Mouse (Mus musculus) midbrain, embryonic 13.5 days (tissue): ENCODE results near the gene Kifap3. TPM values are rescaled to one million over a fixed set of nuclear protein-coding genes. Genes with fewer than 3 reads are reported as not detected.

ENCODE experiments used
- ATAC-seq: fragments of 200-750 bp; cut with Nextera tagmentation; 2 replicates; pipeline ENCODE4 v1.8.0; 2017; ENCODE audit warnings: mild to moderate bottlenecking, moderate TSS enrichment, moderate library complexity
- H3K27ac ChIP-seq: fragments of 300-500 bp; sonication (generic); 2 replicates; pipeline ENCODE4 v1.5.1; 2015; ENCODE audit warnings: inconsistent platforms, mild to moderate bottlenecking, moderate library complexity
- H3K27me3 ChIP-seq: fragments of 300-500 bp; sonication (generic); 2 replicates; pipeline ENCODE4 v1.6.1; 2015; ENCODE audit warnings: mild to moderate bottlenecking, inconsistent platforms
- H3K36me3 ChIP-seq: fragments of 300-500 bp; sonication (generic); 2 replicates; pipeline ENCODE4 v1.6.1; 2015; ENCODE audit warnings: mild to moderate bottlenecking, inconsistent platforms
- H3K4me1 ChIP-seq: fragments of 300-500 bp; sonication (generic); replicated peaks from 2 replicates; pipeline ENCODE4 v1.6.1; 2015; ENCODE audit warnings: inconsistent platforms
- H3K4me2 ChIP-seq: fragments of 300-500 bp; sonication (generic); replicated peaks from 2 replicates; pipeline ENCODE4 v1.6.1; 2015; ENCODE audit warnings: moderate library complexity, mild to moderate bottlenecking, inconsistent platforms
- H3K4me3 ChIP-seq: fragments of 300-500 bp; sonication (generic); replicated peaks from 2 replicates; pipeline ENCODE4 v1.5.1; 2015; ENCODE audit warnings: mild to moderate bottlenecking, inconsistent platforms
- H3K9ac ChIP-seq: fragments of 300-500 bp; sonication (generic); replicated peaks from 2 replicates; pipeline ENCODE4 v1.6.1; 2015; ENCODE audit warnings: mild to moderate bottlenecking, inconsistent platforms
- H3K9me3 ChIP-seq: fragments of 300-500 bp; sonication (generic); 2 replicates; pipeline ENCODE4 v1.6.1; 2016; ENCODE audit warnings: mild to moderate bottlenecking, inconsistent platforms
- WGBS: fragments of 180-500 bp; shearing (Covaris S2); methylation state at CpG from one replicate; pipeline ENCODE4 v1.1.7; 2015; 5-methylcytosine and 5-hydroxymethylcytosine counted together
- polyA plus RNA-seq: library from polyadenylated mRNA; unstranded; fragments of >200 nt; fragmentation: Nextera tagmentation; extraction: Ambion mirVana; gene quantifications from 2 replicates; pipeline ENCODE4 v1.2.1, GENCODE M21; 2015

The Kifap3 gene
- polyA plus RNA-seq, 1 experiment from 2014 or later = 89.8 TPM

DNA sequence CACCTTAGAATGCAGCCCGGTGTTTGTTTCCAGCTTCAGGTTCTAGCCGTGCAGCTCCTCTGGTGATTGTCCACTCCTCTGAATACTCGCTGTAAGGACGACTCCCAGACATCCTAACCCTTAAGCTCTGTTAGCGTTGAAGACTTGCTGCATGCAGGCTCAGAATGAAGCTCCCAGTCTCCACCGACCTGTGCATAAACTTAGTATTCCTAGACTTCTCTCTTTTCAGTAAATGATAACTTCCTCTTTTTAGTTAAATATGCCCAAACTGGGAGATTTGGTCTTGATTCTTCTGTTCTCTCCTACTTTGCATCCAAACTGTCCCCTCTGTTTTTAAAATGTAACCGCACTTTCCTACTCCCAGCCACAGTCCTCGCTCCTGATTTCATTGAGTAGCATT, 61.2 kb downstream of the Kifap3 start:
- H3K27ac ChIP-seq = no peak overlapping the region
- H3K9me3 ChIP-seq = no peaks in the 10 kb centered on the region
- no peak for ATAC-seq
- H3K4me2 ChIP-seq = no peak overlapping the region
- H3K4me1 ChIP-seq = no peaks in the 10 kb centered on the region
- H3K4me3 ChIP-seq = no peak overlapping the region
- H3K9ac ChIP-seq = no peak overlapping the region
- 92% methylated on average over 8 of the region's 8 CpGs for WGBS
- H3K36me3 ChIP-seq = peaks cover 13% of the 10 kb centered on the region
- H3K27me3 ChIP-seq = no peaks in the 10 kb centered on the region

DNA sequence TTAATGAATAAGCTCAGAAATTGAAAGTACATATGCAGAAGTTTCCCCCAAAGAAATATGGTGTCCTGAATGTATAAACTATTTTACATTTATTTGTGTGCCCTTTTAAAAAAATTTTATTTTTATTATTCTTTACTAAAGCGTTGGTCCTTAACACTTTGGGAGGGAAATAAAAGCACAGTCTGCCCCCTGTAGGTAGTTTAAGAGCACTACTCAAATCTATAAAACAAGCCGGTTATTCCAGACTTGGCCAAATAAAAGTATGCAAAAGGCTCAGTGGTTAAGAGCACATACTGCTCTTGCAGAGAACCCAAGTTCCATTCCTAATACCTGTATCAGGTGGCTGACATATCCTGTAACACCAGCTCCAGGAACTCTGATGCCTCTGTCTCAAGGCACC, 62.9 kb downstream of the Kifap3 start:
- ATAC-seq = no peak
- no peaks in the 10 kb centered on the region for H3K4me1 ChIP-seq
- peaks cover 13% of the 10 kb centered on the region for H3K36me3 ChIP-seq
- WGBS = 64% methylated on average over 2 of the region's 2 CpGs
- H3K27me3 ChIP-seq = no peaks in the 10 kb centered on the region
- H3K4me3 ChIP-seq = no peak overlapping the region
- H3K9me3 ChIP-seq = no peaks in the 10 kb centered on the region
- H3K4me2 ChIP-seq = no peak overlapping the region
- H3K27ac ChIP-seq = no peak overlapping the region
- no peak overlapping the region for H3K9ac ChIP-seq

DNA sequence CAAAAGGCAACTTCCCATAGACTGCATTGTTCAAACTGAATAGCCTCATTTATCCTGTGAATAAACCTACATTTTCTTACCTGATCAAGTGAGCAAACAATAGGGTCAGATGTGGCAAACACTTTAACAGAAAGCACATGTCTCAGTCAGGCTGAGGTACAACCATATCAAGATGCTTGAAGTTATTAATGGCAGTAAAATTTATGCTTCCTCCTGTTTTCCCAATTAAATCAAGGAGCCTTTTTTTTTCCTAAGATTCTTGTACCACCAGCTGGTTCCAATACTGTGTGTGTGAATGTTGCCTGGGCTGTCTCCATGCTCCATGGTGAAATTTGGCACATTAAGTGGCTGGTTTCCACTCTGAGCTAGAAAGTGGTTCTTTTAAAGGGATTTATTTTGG, 64.5 kb downstream of the Kifap3 start:
- ATAC-seq = no peak
- H3K36me3 ChIP-seq = peaks cover 18% of the 10 kb centered on the region
- no peaks in the 10 kb centered on the region for H3K9me3 ChIP-seq
- H3K4me3 ChIP-seq = no peak overlapping the region
- no peaks in the 10 kb centered on the region for H3K27me3 ChIP-seq
- H3K9ac ChIP-seq = no peak overlapping the region
- H3K4me2 ChIP-seq = no peak overlapping the region
- no peak overlapping the region for H3K27ac ChIP-seq
- no peaks in the 10 kb centered on the region for H3K4me1 ChIP-seq

DNA sequence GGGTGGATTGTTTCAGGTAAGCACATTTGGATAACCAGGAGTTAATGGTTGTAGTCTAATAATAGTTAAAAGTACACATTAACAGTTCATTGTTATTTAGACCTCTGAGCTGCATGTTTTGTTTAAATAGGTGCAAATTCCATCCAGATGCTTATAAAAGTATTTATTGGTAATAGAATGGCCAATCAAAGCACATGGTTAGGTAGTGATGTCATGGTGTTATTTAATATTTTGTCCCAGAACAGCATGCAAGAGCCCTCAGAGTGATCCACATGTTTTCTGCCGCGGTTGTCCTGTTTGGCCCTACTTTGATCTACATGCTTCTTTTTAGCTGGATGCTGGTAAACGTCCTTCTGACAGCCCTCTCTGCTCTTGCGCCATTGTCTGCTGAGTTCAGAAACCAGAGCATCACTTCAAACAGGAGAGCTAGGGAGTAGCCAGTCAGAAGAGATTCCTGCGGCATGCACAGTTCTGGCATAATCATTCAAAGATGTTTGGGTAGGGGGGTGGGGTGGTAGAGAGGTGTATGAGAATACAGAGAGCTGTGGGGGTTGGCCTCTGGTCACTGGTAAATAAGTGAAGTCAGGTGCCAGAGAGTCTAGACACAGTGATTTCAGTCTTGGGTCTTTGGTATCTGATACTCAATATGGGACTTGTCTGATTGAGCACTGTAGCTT, 73.6 kb downstream of the Kifap3 start:
- H3K9me3 ChIP-seq = no peaks in the 10 kb centered on the region
- WGBS = 70% methylated on average over 5 of the region's 5 CpGs
- no peak overlapping the region for H3K4me3 ChIP-seq
- peaks cover 25% of the 10 kb centered on the region for H3K36me3 ChIP-seq
- no peaks in the 10 kb centered on the region for H3K4me1 ChIP-seq
- no peak overlapping the region for H3K4me2 ChIP-seq
- H3K27ac ChIP-seq = no peak overlapping the region
- H3K9ac ChIP-seq = no peak overlapping the region
- H3K27me3 ChIP-seq = no peaks in the 10 kb centered on the region
- ATAC-seq = no peak

DNA sequence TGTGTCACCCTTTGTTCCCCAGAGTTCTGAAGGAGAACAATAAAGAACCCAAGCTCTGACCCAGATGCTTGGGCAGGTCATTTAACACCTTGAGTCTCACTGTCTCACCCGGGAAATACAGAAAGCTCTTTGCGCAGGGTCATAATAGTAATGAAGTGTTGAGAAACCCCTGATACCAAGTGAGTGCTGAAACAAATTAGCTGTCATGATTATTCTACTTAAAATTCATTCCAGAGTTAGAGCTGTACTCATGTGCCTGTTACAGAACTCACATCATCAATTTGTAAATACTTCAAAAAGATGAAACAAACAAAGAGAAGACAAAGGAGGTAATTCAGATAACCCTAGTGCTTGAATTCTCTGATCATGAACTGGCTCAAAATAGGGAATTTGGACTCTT, 79.0 kb downstream of the Kifap3 start:
- Histone ChIP-seq H3K27ac (no peak overlapping the region), H3K4me2 (no peak overlapping the region), H3K27me3 (no peaks in the 10 kb centered on the region), H3K4me1 (no peaks in the 10 kb centered on the region), H3K9ac (no peak overlapping the region), H3K4me3 (no peak overlapping the region), H3K9me3 (no peaks in the 10 kb centered on the region), H3K36me3 (peaks cover 42% of the 10 kb centered on the region)
- ATAC-seq = no peak
- WGBS = 93% methylated on average over 2 of the region's 2 CpGs

DNA sequence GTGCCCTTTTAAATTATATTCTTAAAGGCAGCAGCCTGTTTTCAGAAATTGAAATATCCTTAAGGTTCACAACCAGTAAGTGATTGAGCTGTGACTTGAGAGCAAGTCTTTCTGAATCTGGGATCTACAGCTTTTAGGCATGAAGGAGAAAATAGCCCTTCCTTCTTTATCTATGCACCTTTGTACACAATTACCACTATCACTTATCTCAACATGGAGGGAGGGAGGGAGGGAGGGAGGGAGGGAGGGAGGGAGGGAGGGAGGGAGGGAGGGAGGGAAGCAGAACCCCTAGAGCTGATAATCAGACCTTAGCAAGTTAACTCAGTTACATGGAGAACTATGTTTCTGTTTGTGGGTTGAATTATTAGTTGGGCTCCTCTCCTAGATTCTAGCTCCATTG, 82.2 kb downstream of the Kifap3 start:
- ATAC-seq = no peak
- H3K27me3 ChIP-seq = no peaks in the 10 kb centered on the region
- H3K27ac ChIP-seq = no peak overlapping the region
- H3K4me2 ChIP-seq = no peak overlapping the region
- H3K9ac ChIP-seq = no peak overlapping the region
- H3K9me3 ChIP-seq = no peaks in the 10 kb centered on the region
- peaks cover 53% of the 10 kb centered on the region for H3K36me3 ChIP-seq
- H3K4me3 ChIP-seq = no peak overlapping the region
- no peaks in the 10 kb centered on the region for H3K4me1 ChIP-seq

DNA sequence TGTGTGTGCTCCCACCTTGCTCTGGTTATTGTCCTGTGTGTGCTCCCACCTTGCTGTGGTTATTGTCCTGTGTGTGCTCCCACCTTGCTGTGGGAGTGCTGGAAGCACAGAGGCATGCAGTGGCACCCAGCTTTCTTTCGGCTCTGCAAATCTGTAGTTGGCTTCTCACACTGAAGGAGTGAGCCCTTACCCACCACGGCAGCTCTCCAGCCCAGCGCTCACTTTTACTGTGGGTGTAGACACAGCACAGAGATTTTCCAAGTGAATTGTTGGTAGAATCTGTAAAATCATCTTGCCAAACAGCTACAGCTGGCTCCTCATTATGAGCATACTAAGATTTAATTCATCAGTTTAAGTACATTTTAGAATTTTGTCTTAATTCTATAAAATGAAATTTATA, 93.8 kb downstream of the Kifap3 start:
- Histone ChIP-seq H3K27ac (no peak overlapping the region), H3K4me1 (no peaks in the 10 kb centered on the region), H3K9ac (no peak overlapping the region), H3K4me2 (no peak overlapping the region), H3K27me3 (no peaks in the 10 kb centered on the region), H3K36me3 (peaks cover 10% of the 10 kb centered on the region; the same call in 1 of the 2 replicates), H3K9me3 (no peaks in the 10 kb centered on the region), H3K4me3 (no peak overlapping the region)
- ATAC-seq = no peak
- 88% methylated on average over 3 of the region's 3 CpGs for WGBS

DNA sequence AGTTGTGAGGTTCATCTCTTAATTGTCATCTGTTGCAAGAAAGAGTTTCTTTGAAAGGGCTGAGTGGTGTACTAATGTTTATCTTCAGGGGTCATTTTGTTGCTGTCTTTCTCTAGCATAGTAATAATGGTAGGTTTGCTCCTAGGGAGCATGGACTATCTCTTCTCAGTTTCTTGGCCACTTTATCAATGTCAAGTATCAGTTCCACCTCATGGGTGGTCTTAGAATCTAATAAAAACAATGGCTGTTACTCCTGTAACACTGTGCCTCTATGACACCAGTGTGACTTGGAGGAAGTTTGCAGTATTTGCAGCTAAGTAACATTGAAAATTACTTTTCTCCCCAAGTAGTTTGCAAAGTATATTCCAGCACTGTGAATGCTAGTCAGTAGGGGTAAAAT, 110.2 kb downstream of the Kifap3 start:
- Histone ChIP-seq H3K27ac (no peak overlapping the region), H3K9ac (no peak overlapping the region), H3K27me3 (no peaks in the 10 kb centered on the region), H3K4me3 (no peak overlapping the region), H3K36me3 (peaks cover 12% of the 10 kb centered on the region; the same call in 1 of the 2 replicates), H3K9me3 (no peaks in the 10 kb centered on the region), H3K4me1 (no peaks in the 10 kb centered on the region), H3K4me2 (no peak overlapping the region)
- ATAC-seq = no peak

DNA sequence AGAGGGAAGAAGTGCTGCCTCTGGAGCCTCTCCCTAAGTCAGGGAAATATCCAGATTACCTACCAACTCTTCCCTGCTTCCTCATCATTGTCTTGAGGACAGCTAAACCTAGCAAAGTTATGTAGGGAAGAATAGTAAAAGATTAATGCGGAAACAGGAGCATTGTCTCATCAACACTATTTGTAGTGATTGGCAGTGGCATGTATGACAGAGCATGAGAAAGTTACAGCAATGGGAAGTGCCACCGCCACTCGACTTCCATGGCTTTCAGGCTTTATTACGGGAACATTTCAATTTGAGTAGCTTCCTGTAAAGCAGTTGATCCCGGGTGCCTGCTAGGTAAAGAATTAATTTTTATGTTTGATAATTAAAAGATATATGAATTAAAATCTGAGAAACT, 113.9 kb downstream of the Kifap3 start:
- Histone ChIP-seq H3K27ac (no peak overlapping the region), H3K4me3 (no peak overlapping the region), H3K9me3 (no peaks in the 10 kb centered on the region), H3K9ac (no peak overlapping the region), H3K36me3 (peaks cover 5% of the 10 kb centered on the region; the same call in 1 of the 2 replicates), H3K27me3 (no peaks in the 10 kb centered on the region), H3K4me1 (no peaks in the 10 kb centered on the region), H3K4me2 (no peak overlapping the region)
- WGBS = 75% methylated on average over 5 of the region's 5 CpGs
- ATAC-seq = no peak

DNA sequence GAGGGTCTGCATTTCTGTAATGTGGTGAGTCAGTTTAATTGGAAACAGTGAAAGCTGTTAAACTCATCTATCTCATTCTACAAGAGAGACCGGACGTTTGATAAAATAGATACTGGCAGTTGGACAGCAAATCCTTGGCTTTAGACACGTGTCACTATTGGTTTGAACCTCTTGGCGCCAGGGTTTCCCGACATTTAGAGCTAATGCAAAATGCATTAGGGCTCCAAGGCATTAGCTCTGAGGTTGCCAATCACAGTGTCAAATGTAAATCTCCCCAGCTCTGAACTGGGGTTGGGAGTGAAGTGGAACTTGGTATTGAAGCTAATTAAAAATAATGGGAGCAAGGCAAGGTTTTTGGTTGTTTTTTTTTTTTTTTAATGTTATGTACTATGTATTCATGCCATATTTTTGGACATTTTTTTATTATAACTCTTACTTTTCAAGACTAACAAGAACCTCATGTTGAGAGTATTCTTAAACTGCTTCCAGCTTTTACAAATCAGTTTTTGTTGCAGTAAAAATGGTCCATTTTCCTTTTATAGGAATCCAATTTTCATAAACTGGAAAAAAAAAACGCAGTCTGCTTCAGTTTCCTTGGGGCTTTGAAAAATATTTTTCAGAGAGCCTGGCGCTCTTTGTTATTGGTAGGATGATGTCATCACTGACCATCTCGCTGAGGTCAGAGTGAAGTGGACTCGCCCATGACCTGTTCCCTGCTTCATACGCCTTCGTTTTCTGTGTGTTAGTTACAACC, 114.6 kb downstream of the Kifap3 start:
- Histone ChIP-seq H3K4me1 (no peaks in the 10 kb centered on the region), H3K36me3 (peaks cover 5% of the 10 kb centered on the region; the same call in 1 of the 2 replicates), H3K4me3 (no peak overlapping the region), H3K27me3 (no peaks in the 10 kb centered on the region), H3K4me2 (no peak overlapping the region), H3K27ac (no peak overlapping the region), H3K9ac (no peak overlapping the region), H3K9me3 (no peaks in the 10 kb centered on the region)
- no peak for ATAC-seq
- WGBS = 67% methylated on average over 11 of the region's 11 CpGs

DNA sequence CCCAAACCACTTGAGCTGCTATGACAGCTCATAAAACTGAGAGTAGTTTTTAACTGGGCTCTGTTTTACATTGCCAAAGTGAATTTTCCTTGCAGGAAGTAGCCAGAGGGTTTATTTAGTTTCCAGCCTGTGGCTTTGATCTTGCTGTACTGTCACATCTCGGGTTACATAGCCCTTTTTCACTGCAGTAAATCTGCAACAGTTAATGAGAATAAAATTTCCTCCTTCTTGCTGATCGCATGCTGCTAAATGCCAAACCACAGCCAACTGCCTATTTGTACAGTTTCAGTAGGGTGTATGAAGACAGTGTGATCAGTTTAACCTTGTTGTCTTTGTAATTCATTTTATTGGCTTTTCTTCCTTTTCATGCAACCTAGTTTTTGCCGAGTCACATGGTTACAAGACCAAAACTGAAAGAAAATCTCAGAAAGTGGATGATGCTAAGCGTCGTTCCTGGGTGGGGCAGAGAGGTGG, 118.9 kb downstream of the Kifap3 start:
- no peaks in the 10 kb centered on the region for H3K27me3 ChIP-seq
- H3K4me2 ChIP-seq = no peak overlapping the region
- H3K4me3 ChIP-seq = no peak overlapping the region
- WGBS = 75% methylated on average over 5 of the region's 5 CpGs
- no peak overlapping the region for H3K9ac ChIP-seq
- H3K27ac ChIP-seq = no peak overlapping the region
- H3K4me1 ChIP-seq = no peaks in the 10 kb centered on the region
- H3K36me3 ChIP-seq = peaks cover 7% of the 10 kb centered on the region; the same call in 1 of the 2 replicates
- no peak for ATAC-seq
- H3K9me3 ChIP-seq = no peaks in the 10 kb centered on the region

DNA sequence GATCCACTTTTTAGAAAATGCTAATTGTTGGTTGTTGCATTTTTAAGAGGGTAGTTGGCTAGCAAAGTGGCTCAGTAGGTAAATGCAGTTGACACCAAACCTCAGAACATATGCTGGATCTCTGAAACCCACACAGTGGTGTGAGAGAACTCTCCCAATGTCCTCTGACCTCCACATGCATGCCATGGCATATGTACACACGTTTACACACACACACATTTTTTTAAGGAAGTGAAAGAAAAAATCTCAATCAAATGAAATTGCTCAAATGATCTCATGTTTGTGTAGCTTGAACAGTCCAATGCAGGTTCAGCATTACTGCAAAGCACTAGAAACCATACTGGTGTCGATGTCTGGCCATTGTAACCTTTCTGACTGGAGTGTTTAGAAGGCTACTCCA, 120.2 kb downstream of the Kifap3 start:
- no peak overlapping the region for H3K4me2 ChIP-seq
- H3K4me1 ChIP-seq = no peaks in the 10 kb centered on the region
- H3K4me3 ChIP-seq = no peak overlapping the region
- no peak overlapping the region for H3K9ac ChIP-seq
- H3K36me3 ChIP-seq = peaks cover 7% of the 10 kb centered on the region; the same call in 1 of the 2 replicates
- H3K27ac ChIP-seq = no peak overlapping the region
- no peak for ATAC-seq
- no peaks in the 10 kb centered on the region for H3K27me3 ChIP-seq
- 95% methylated on average over 2 of the region's 2 CpGs for WGBS
- no peaks in the 10 kb centered on the region for H3K9me3 ChIP-seq
